Comparison of ENCODE assay signal across 36 mouse cellular contexts in the genomic region with DNA sequence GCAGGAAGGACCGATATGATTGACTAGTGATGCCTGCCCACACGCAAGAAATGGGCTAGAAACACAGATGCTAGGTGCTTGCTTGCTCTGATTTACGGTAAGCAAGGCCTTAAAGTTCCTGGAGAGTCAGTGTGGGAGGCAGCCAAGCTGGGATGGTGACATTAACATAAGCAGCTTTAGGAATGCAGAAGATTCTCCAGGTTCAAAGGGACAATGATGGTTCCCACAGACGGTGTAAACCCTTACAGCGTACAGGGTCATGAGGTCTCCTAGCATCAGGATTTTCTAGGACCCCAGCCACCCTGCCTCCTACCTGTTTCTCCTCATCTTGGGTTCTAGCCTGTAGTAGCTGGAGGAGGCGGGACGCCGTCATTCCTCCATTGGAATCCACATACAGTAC. TPM values are rescaled to one million over a fixed set of nuclear protein-coding genes. Genes with fewer than 3 reads are reported as not detected.
"Had no signal": no experiment of that assay in that cellular context is flagged by ENCODE, and none has a peak within 500 bp of the region (broad histone marks: within the 10 kb centered on the region; RNA-seq: fewer than 3 reads in every experiment).

No protein-coding gene starts in this region.

- H3K9ac ChIP-seq: heart, embryonic 12.5 days; hindbrain, embryonic 12.5 days; hindbrain, embryonic 14.5 days; limb, embryonic 13.5 days; limb, embryonic 15.5 days; liver, embryonic 13.5 days; liver, embryonic 15.5 days had no signal

- H3K27ac ChIP-seq: gastrocnemius, adult 2 months; heart, embryonic 10.5 days; hindbrain, embryonic 10.5 days; hindbrain, embryonic 12.5 days; hindbrain, embryonic 14.5 days; hindbrain, postnatal 0 days; limb, embryonic 13.5 days; limb, embryonic 15.5 days; liver, embryonic 13.5 days; liver, embryonic 15.5 days had no signal

- H3K4me2 ChIP-seq: heart, embryonic 12.5 days; hindbrain, embryonic 12.5 days; hindbrain, embryonic 14.5 days; limb, embryonic 13.5 days; limb, embryonic 15.5 days; liver, embryonic 11.5 days; liver, embryonic 13.5 days; liver, embryonic 15.5 days had no signal

- DNase-seq: gastrocnemius, adult 2 months; gastrocnemius, postnatal 10 days; gastrocnemius, postnatal 25 days; heart, adult 18-20 months; heart, postnatal 10 days; heart, postnatal 4 days; kidney, adult 18-20 months; kidney, adult 8-10 months; kidney, postnatal 14 days; kidney, postnatal 36 days; layer of hippocampus, adult 9-11 months; layer of hippocampus, postnatal 36 days; left cerebral cortex, postnatal 4 days; liver, embryonic 13.5 days had no signal

- H3K27me3 ChIP-seq: heart, embryonic 12.5 days; hindbrain, embryonic 12.5 days; limb, embryonic 13.5 days; limb, embryonic 15.5 days; liver, embryonic 13.5 days; liver, embryonic 15.5 days had no signal

- H3K4me3 ChIP-seq: gastrocnemius, adult 2 months; heart, embryonic 10.5 days; heart, embryonic 12.5 days; hindbrain, embryonic 10.5 days; hindbrain, embryonic 12.5 days; limb, embryonic 13.5 days; limb, embryonic 15.5 days; liver, embryonic 13.5 days; liver, embryonic 15.5 days had no signal

- H3K9me3 ChIP-seq: heart, embryonic 10.5 days; heart, embryonic 12.5 days; hindbrain, embryonic 10.5 days; hindbrain, embryonic 12.5 days; limb, embryonic 13.5 days; limb, embryonic 15.5 days; liver, embryonic 13.5 days; liver, embryonic 15.5 days had no signal

- ATAC-seq: hindbrain, postnatal 0 days; intestine, embryonic 16.5 days had no signal

RNA-seq across cellular contexts. Expression of a gene that starts 8.7 kb away (rescaled TPM):
- total RNA-seq: gastrocnemius, adult 2 months; gastrocnemius, postnatal 10 days; gastrocnemius, postnatal 25 days; gastrocnemius, postnatal 4 days; granulocyte monocyte progenitor cell, adult 5-6 weeks; heart, adult 18-20 months; heart, adult 8-10 months; heart, postnatal 25 days; hindbrain, postnatal 0 days; layer of hippocampus, adult 18-20 months; layer of hippocampus, adult 8-10 months; layer of hippocampus, postnatal 14 days; layer of hippocampus, postnatal 36 days; left cerebral cortex, adult 18-20 months; left cerebral cortex, adult 8-10 months; left cerebral cortex, postnatal 10 days; left cerebral cortex, postnatal 25 days; left cerebral cortex, postnatal 4 days had no signal

RNA-seq across cellular contexts. Expression of a gene that starts 27.2 kb away (rescaled TPM):
- total RNA-seq: granulocyte monocyte progenitor cell, adult 5-6 weeks had no signal
